Mouse (Mus musculus): ENCODE measurements around the gene Shcbp1l.

The Shcbp1l gene

DNA sequence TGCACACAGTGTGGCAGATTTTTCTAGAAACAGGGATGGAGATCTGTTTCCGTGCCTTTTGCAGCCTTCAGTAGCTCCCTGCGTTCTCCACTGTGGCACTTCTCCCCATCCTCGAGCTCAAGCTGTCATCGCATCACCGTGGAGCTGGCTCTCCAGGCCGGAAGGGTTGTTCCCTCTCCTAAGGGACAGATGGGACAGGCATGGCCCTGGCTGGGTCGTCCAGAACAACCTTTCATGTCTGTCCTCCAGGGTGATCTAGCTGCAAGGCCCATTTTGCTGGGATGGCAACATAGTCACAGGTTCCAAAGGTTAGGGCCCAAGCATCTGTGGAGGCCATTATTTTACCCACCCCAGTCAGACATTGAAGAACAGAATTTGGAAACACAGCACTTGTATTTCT lies 6.2 kb downstream of the Shcbp1l start:
- no peak for DNase-seq

DNA sequence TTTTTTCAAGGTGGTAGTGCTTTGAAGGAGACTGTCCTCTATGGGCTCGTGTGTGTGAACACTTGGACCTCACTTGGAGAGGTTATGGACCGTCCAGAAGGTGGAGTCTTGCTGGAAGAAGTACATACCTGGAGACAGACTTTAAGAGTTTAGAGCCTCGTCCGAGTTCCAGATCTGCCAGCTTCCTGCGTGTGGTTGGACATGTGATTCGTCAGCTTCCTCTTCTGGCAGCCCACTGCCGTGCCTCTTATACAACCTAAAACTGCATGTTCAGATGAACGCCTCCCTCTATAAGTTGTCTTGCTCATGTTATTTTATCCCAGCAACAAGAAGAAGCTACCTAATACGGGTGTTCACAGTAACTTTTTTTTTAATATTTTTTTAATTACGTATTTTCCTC lies 6.7 kb downstream of the Shcbp1l start:
- peak; percentile 72 for DNase-seq

DNA sequence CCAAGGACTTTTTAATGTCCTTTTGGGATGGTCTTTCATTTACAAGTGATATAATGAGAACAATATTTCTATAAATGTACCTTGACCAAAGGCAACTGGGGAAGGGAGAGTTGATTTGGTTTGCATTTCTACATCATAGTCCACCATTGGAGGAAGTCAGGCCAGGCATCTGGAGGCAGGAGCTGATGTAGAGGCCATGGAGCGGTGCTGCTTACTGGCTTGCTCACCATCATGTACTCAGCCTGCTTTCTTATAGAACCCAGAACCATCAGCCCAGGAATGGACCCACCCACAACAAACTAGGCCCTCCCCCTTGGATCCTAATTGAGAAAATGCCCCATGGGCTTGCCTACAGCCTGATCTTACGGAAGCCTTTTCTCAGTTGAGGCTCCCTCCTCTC lies 7.4 kb downstream of the Shcbp1l start:
- peak; percentile 72 for DNase-seq

DNA sequence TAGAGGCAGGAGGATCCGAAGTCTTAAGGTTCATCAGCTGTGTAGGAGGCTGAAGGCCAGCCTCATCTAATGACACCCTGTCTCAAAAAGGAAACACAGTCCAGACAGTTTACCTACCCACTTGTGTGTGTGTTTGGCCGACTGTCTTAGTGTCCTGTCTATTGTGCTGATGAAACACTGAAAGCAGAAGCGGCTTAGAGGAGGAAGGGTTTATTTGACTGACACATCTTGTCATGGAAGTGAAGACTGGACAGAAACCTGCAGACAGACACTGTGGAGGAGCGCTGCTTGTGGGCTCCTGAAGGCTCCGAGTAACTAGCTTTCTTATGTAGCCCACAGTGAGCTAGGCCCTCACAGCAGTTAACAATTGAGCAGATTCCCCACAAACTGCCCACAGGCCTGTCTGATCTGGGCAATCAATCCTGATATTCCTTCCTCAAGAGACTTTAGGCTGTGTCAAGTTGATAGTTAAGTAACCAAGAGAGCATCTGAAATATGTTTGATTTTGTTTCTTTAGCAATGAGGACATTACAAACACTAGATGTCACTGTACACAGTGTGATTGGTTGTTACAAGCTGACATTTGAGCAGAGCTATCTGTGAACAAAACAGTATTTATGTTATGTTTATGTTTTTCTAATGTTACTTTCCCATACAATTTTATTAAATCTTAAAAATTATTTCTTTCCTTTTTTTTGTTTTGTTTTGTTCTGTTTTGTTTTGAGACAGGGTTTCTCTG lies 9.1 kb downstream of the Shcbp1l start:
- DNase-seq = peak; percentile 21

DNA sequence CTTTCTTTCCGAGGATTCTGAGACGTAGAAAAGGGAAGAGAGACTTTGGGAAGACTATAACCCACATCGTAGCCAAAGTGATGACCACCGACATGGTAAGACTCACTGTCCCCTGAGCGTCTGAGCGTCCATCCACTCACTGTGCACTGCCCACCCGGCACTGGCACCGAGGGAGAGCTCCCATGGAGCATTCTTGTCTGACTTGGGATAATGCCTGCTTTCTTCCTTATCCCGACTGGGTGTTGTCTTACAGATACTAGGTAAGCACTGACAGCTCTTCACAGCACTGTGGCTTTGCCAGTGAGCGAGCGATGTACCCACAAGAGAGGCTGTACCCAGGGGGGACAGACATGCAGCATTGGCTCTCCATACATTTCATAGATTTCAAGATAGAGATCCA lies 12.6 kb downstream of the Shcbp1l start:
- DNase-seq = peak; percentile 77

DNA sequence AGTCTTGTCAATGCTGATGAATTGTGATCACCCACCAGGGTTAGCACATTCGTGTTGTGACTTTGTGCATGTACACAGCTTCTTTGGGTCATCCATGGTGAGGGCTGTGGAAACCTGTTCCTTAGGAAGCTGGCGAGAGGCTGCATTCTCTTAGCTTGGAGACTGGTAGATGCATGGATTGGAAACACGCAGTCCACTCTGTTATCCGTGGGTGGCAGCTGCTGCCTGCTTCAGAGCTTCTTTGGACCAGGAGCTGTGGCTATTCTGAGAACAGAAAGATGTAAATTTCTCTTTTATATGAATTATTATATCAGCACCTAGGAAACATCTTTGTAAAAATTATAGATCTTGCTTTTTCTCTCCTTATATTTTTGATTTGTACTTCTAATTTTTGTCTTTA lies 15.8 kb downstream of the Shcbp1l start:
- no peak for DNase-seq

DNA sequence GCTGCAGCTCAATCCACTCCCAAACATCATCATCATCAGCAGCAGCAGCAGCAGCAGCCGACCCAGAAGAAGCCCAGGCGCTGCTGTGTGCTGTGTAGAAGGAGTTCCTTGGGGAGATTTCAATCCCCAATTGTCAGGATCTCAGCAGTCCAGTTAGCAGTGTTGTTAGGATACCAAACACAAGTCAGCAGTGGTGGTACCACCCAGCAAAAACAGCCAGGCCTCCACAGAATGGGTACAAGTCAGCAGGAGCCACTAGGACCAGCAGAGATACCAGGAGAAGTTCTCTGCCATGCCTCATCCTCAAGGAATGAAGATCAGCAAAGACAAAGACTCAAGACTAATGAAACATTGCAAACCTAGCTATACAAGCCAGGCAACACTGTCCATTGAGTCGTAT lies 16.7 kb downstream of the Shcbp1l start:
- peak; percentile 75 for DNase-seq

DNA sequence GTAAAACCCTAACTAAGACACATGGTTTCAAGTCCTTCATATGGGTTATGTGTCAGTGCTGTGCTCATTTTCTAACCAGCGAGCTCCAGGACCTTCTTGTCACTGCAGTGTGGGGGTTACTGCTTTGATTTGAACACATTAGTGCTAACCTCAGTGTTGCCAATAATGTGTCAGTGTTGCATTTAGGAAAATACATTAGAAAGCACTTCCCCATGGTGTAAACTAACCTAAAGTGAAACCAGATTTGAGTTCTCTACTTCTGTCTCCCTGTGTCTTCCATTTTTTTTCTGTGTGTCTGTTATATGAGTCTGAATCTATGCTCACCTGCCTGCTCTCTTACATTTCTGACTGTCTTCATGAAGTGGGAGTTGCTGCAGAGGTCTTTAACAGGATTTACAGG lies 18.1 kb downstream of the Shcbp1l start:
- no peak for DNase-seq

DNA sequence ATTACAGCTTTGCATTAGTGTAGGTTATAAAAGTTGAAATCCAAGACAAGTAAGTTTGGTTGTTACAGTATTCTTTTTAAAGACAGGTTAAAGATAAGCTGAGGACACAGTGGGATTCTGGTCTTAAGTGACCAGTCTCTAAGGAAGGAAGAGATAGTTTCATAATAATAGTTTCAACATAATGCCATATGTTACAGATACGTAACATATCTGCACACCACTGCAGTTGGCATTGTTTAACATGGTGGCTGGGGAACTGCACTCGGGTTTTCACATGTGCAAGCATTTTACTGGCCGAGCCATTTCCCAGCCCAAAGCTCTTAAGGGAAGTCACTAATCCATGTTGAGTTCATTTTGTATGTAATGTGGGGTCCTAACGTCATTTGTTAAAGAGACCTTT lies 18.7 kb downstream of the Shcbp1l start:
- DNase-seq = peak; percentile 4

DNA sequence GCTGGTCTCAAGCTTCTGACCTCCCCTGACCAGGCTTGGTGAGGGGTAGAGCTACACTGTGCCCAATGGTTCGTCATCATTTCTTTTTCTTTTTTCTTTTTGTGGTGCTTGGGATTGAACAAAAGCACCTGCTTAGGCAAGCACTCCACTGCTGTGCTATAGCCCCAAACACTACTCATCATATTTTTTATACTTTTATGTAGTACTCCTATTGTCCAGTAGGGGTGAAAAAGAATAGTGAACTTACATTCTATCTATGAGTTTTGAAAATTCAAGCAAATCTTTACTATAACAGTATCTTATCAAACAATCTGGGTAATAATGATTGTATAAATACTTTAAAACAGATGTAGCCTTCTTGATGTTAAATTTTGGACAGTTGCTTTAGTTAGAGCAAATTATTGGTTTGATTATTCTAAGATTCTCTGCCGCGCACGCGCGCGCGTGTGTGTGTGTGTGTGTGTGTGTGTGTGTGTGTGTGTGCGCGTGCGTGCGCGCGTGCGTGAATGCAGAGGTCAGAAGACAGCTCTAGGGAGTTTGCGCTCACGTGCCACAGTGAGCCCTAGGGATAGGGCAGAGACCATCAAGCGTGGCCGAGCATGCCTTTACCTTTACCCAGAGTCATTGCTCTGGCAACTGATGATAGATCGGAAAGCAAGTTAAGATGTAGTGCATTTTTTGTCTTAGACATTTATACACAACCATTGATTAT lies 21.3 kb downstream of the Shcbp1l start:
- no peak for DNase-seq

DNA sequence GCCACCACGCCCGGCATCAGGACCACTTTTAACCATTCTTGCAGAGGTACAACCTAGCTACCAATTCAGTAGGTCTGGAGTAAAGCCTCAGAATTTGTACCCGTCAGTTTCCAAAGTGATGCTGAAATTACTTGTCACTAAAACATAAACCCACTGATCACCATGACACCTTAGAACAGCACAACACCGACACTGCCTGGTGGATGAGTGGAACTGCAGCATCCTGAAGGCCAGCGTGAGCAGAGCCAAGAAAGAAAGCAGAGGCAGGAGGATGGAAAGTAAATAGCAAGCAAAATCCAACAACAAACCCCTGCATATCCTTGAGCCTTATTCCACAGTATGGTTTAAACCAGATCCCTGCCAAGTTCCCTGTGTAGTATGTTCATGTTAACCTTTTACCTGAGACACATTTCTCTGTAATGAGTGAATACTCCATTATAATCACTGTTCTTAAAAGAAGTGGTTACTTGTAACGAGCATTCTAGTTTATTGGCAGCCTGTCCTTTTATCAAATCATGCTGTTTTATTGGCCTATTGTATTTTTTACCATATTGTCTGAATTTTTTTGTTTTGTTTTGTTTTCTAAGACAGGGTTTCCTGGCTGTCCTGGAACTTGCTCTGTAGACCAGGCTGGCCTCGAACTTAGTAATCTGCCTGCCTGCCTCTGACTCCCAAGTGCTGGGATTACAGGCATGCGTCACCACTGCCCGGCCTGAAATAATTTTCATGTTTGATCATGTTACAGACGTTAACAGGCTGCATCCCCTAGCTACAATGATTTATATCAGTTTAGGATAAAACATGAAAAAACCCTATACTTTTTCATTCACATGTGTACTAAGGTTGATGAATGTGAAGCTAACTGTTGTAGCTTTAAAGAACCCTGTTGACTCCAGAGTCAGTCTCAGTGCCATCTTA lies 26.5 kb downstream of the Shcbp1l start:
- peak; percentile 73 for DNase-seq

DNA sequence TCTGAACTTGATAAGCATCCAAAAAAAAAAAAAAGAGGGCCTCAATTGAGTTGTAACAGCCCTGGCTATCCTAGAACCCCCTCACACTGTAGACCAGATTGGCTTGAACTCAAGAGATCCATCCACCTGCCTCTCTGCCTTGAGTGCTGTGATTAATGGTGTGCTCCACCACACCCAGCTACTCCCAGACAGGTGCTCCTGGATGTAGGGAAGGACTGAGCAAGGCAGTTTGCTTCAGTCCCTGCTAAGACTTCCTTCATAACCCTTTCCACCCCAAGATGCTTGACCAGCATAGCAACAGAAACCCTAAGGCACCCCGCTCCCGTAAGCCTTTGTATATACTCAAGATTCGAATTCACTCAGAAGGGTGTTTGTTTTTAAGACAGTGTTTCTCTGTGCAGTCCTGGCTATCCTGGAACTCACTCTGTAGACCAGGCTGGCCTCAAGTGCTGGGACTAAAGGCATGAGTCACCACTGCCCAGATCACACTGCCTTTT lies 28.2 kb downstream of the Shcbp1l start:
- no peak for DNase-seq

DNA sequence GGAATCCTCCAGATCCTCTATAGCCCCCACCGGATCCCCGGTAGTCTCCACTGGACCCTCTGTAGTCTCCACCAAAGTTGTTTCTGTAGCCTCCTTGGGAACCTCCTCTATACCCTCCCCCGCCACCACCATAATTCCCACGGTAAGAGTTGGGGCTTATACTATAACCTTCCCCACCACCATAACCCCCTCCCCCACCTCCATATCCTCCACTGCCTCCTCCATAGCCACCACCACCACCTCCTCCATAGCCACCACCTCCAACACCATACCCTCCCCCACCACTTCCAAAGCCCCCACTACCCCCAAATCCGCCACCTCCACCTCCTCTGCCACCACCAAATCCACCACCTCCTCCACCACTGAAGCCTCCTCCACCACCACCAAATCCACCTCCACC lies 31.2 kb downstream of the Shcbp1l start:
- no peak for DNase-seq

DNA sequence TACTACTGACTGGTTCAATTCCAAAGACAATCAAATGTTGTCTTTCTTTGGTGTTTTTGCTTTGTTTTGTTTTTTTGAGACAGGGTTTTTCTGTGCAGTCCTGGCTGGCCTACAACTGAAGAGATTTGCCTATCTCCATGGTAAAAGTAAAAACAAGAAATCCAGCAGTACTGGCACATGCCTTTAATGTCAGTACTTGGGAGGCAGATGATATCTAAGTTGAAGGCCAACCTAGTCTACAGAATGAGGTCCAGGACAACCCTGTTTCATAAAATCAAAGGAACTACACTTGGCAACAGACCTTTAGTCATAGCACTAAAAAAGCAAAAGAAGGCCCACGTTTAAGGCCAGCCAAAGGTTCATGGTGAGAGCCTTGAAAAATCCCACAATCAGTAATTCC lies 36.8 kb downstream of the Shcbp1l start:
- no peak for DNase-seq

DNA sequence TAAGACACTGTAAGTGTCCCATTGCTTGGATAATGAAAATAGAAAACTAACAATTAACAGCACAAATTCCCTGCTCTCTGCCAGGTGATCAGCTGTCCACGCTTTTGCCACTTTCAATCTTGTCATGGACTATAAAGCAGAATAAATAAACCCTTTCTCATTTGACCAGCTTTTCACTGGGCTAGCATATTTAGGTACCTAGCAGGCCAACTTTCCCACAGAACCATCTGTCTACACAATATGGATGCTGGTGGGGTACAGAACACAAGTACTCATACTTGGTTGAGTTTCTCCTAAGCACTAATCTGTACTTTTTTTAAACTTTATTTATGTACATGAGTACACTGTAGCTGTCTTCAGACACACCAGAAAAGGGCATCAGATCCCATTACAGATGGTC lies 54.3 kb downstream of the Shcbp1l start:
- DNase-seq = no peak

DNA sequence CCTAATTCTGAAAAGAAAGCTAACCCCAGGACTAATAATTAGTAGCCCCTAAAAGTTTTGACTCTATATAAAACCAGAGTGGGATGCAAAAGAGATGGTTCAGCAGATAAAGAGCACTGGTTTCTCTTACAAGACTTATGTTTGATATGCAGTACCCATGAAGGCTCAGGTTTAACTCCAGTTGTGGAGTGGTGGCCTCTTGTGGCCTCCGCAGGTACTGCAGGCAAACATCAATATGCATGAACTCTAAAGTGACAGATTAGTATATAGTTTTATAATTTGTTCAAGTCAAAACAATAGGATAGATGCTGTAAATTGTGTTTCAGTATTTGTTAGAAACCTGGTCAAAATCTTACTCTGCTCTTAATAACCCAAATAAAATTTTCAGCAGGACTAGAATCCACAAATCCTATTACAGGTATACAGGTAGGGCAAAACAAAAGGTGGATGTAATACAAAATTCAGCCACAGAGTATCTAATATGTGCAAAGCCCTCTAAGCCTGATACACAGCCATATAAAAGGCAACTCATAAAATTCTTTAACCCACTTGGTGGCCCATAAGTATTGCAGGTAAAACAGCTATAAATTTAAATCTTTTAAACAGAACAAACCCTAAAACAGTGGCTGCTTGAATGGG lies 55.5 kb downstream of the Shcbp1l start:
- DNase-seq = peak; percentile 72

DNA sequence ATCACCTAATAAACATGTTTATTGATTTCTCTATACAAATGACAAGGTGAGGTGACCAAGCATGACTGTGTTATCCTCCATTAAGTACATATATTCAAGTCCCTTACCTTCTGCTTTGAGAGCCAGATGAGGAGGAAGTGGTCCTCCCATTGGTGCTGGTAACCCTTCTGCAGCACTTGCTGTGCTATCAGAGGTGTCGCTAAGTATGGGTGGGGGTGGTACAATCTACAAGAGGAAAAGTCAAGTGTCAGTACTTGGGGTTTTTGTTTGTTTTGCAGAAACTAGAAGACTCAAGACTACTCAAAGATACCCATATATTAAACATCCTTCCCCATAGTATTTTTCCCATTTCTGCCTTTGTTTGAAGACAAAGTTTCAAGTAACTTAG lies 56.1 kb downstream of the Shcbp1l start:
- no peak for DNase-seq

DNA sequence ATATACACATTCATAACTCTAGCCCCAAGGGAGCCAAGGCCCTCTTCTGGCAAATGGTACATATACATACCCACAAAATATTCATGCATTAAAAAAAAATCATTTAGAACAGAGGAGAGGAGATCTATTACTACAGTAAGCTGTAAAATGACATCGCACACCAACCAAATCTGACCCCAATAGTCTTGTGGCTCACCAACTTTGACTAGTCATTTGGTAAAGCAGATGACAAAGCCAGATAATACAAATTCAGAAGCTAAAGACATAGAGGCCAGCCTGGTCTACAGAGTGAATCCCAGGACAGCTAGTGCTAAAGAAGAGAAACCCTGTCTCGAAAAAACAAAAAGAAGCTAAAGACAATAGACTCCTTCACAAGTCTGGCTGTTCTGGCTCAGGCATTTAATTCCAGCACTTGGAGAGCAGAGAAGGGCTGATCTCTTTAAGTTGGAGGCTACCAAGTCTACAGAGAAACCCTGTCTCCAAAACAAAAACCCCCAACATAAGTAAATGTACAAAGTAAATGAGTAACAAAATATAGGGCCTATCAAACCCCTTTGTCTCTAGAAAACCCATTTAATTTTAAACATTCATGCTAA lies 60.3 kb downstream of the Shcbp1l start:
- DNase-seq = peak; percentile 67

DNA sequence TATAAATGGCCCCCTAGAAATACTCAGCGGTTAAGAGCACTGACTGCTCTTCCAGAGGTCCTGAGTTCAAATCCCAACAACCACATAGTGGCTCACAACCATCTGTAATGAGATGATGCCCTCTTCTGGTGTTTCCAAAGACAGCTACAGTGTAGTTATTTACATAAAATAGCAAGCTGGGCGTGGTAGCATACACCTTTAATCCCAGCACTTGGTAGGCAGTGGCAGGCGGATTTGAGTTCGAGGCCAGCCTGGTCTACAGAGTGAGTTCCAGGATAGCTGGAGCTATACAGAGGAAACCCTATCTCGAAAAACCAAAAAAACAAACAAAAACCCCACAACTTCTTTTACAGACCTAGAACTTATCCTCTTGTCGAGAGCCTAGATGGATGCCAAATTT lies 61.2 kb downstream of the Shcbp1l start:
- peak; percentile 87 for DNase-seq

DNA sequence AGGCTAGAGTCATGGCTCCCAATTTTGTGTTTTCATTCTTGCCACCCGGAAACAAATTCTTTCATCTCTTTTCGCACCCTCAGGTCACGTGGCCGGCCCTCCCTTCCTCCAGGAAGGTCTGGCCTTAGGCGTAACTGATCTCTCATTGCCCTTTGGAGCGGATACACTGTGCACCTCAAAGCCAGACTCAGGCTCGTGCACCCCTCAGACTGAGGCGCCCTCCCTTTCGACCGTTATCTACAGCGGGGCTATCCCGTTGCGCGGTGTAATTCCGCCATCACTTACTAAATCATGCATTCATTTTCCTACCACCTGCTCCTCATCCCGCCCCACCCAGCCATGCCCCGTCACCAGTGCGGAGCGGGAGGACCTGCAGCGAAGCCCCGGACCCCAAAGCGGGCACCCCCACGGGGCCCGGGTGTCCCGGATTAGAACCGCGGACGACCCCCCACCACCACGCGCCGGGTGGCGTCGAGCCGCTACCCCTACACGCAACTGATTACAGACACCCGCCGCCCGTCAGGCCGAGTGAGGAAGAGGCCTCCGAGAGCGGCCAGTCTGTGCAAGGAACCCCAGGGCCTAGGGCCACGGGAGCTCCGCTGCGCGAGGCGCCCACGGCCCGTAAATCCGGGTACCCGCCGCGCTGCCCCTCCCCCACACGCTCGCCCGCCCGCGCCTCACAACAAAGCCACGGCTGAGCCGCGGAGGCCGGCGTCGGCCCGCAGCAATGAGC lies 62.0 kb downstream of the Shcbp1l start:
- DNase-seq = no peak

DNA sequence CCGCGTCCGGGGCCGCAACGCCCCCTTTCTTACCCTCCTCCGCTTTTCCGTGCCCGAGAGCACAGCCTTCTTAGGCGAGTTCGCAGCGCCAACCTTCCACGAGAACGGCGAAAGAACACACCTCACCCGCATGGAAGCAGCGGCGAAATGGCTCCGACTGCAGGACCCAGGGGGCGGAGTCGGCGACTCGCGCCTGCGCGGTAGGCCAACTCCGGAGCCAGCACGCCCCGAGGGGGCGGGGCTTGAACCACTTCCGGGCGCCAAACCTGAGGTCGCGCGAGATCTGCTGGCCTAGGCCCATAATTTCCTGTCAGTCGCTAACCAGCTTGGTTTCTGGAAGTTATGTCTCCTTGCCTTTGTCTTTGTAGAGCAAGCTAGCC lies 62.5 kb downstream of the Shcbp1l start, which contains the start of gene Dhx9:
Gene Dhx9 (minus strand): TSS at position 161 of the 380 bp plus-strand sequence.
- peak; percentile 100 for DNase-seq

DNA sequence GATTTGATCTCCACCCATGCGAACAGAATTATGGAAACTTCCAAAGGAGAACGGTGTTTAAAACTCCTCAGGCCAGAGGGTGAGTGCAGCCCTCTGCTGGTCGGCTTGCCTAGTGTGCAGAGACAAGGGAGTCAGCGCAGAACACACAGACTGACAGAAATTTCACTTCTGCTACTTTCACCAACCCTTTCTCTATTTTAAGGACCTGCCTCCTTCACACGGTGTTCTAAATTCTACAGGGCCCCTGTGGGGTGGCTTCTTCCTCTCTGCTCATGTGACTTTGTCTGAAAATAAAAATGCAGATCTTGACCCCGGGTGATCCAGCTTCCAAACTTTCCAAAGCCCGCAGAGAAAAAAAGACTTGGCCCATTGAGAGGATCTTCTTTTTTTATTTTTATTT lies 64.2 kb downstream of the Shcbp1l start:
- peak; percentile 97 for DNase-seq

Data from heart, adult 11 months (tissue).